Mouse (Mus musculus) kidney, postnatal 0 days (tissue): Measurements from ENCODE around the gene Pik3r3. TPM values are rescaled to one million over a fixed set of nuclear protein-coding genes. Genes with fewer than 3 reads are reported as not detected.

Experiments
- ATAC-seq: fragments of 200-750 bp; cut with Nextera tagmentation; replicated peaks from 2 replicates; pipeline ENCODE4 v1.8.0; 2017; ENCODE audit warnings: low read depth, moderate number of reproducible peaks, moderate TSS enrichment, moderate library complexity; ENCODE audit not compliant: low FRiP score
- DNase-seq: peaks from one replicate; pipeline ENCODE4 v3.0.0-alpha.2; 2016; ENCODE audit warnings: low spot score
- H3K27ac ChIP-seq: fragments of 300-500 bp; sonication (generic); 2 replicates; pipeline ENCODE4 v1.5.1; 2014; ENCODE audit warnings: mild to moderate bottlenecking
- H3K27me3 ChIP-seq: fragments of 300-500 bp; sonication (generic); 2 replicates; pipeline ENCODE4 v1.6.1; 2014; ENCODE audit warnings: low read length, mixed read lengths; ENCODE audit not compliant: insufficient read depth
- H3K36me3 ChIP-seq: fragments of 300-500 bp; sonication (generic); 2 replicates; pipeline ENCODE4 v1.6.1; 2014; ENCODE audit warnings: low read length, mixed read lengths; ENCODE audit not compliant: insufficient read depth
- H3K4me1 ChIP-seq: fragments of 300-500 bp; sonication (generic); replicated peaks from 2 replicates; pipeline ENCODE4 v1.6.1; 2014; ENCODE audit warnings: antibody characterized with exemption, low read length, mixed read lengths; ENCODE audit not compliant: insufficient read depth
- H3K4me2 ChIP-seq: fragments of 300-500 bp; sonication (generic); 2 replicates; pipeline ENCODE4 v1.6.1; 2014; ENCODE audit warnings: mild to moderate bottlenecking, low read length, moderate library complexity, mixed read lengths
- H3K4me3 ChIP-seq: fragments of 300-500 bp; sonication (generic); replicated peaks from 2 replicates; pipeline ENCODE4 v1.5.1; 2014; ENCODE audit warnings: low read depth, low read length
- H3K9ac ChIP-seq: fragments of 300-500 bp; sonication (generic); 2 replicates; pipeline ENCODE4 v1.6.1; 2014; ENCODE audit warnings: low read depth, low read length
- H3K9me3 ChIP-seq: fragments of 300-500 bp; sonication (generic); replicated peaks from 2 replicates; pipeline ENCODE4 v1.6.1; 2016; ENCODE audit warnings: low read length, inconsistent platforms, mixed read lengths
- CTCF ChIP-seq: IDR thresholded peaks from 2 replicates; pipeline ENCODE4 v1.5.1; 2016; ENCODE audit warnings: antibody characterized with exemption, low read depth, mild to moderate bottlenecking, moderate library complexity
- WGBS: fragments of 180-500 bp; shearing (Covaris S2); extraction: QIAGEN DNeasy Blood & Tissue Kit; methylation state at CpG from one replicate; pipeline ENCODE4 v1.1.7; 2014; 5-methylcytosine and 5-hydroxymethylcytosine counted together
- polyA plus RNA-seq: library from polyadenylated mRNA; unstranded; fragments of >200 nt; fragmentation: Nextera tagmentation; extraction: Ambion mirVana; gene quantifications from 2 replicates; pipeline ENCODE4 v1.2.1, GENCODE M21; 2015

Pik3r3 gene
- polyA plus RNA-seq = 13.9 and 18.6 TPM in 2 replicates

GRCm38 (mm10) chr4:116221140-116221851, at the start of gene Pik3r3:
Pik3r3 (plus strand) TSS chr4:116221618.
- Histone ChIP-seq H3K36me3 (no peaks in the 10 kb centered on the region), H3K27ac (peak within 1 kb of the TSS; percentile 98), H3K9me3 (no peaks in the 10 kb centered on the region), H3K27me3 (no peaks in the 10 kb centered on the region), H3K9ac (peak within 1 kb of the TSS; percentile 84), H3K4me2 (peak within 1 kb of the TSS; percentile 72), H3K4me1 (peaks cover 7% of the 10 kb centered on the region; the same call in 1 of the 2 replicates), H3K4me3 (peak within 1 kb of the TSS; percentile 73)
- peak; percentile 100 for ATAC-seq
- WGBS = 0% methylated on average over 50 of the region's 53 CpGs
- no peak for TF ChIP-seq CTCF
- DNase-seq = peak; percentile 100

GRCm38 (mm10) chr4:116173072-116173471, 48.3 kb upstream of the Pik3r3 start, which contains the start of the genes 1700042G07Rik and Gm49337:
1700042G07Rik (plus strand) TSS chr4:116173372.
Gm49337 (plus strand) TSS chr4:116173384.
- WGBS = 92% methylated on average over 6 of the region's 6 CpGs

GRCm38 (mm10) chr4:116173752-116174151, 47.7 kb upstream of the Pik3r3 start:
- no peak for ATAC-seq
- Histone ChIP-seq H3K9me3 (no peaks in the 10 kb centered on the region), H3K27ac (0 out of 2 replicates have a peak overlapping the region, but pooled peaks have one; percentile 62), H3K36me3 (no peaks in the 10 kb centered on the region), H3K4me3 (no peak overlapping the region), H3K4me1 (peaks cover 35% of the 10 kb centered on the region), H3K27me3 (no peaks in the 10 kb centered on the region), H3K9ac (no peak overlapping the region), H3K4me2 (no peak overlapping the region)
- TF ChIP-seq CTCF = no peak
- WGBS = 87% methylated on average over 4 of the region's 4 CpGs
- no peak for DNase-seq

More at GRCm38 (mm10) chr4:116173072-116173471, 48.3 kb upstream of the Pik3r3 start, which contains the start of the genes 1700042G07Rik and Gm49337:
- Histone ChIP-seq H3K27me3 (no peaks in the 10 kb centered on the region), H3K9me3 (no peaks in the 10 kb centered on the region), H3K9ac (no peak within 1 kb of the TSS), H3K4me2 (no peak within 1 kb of the TSS), H3K27ac (peak within 1 kb of the TSS; percentile 62; the same call in 1 of the 2 replicates), H3K36me3 (no peaks in the 10 kb centered on the region), H3K4me3 (no peak within 1 kb of the TSS), H3K4me1 (peaks cover 35% of the 10 kb centered on the region)
- ATAC-seq = no peak
- TF ChIP-seq CTCF = no peak
- no peak for DNase-seq

- 43% methylated on average over 6 of the region's 6 CpGs for WGBS
- DNase-seq (peak; percentile 50), ATAC-seq (peak; percentile 17; the same call in 1 of the 2 replicates)
- H3K4me1 ChIP-seq = peaks cover 35% of the 10 kb centered on the region
- no peak overlapping the region for H3K9ac ChIP-seq
- H3K36me3 ChIP-seq = no peaks in the 10 kb centered on the region
- TF ChIP-seq CTCF = no peak
- H3K4me3 ChIP-seq = no peak overlapping the region
- H3K27me3 ChIP-seq = no peaks in the 10 kb centered on the region
- no peak overlapping the region for H3K4me2 ChIP-seq
- no peaks in the 10 kb centered on the region for H3K9me3 ChIP-seq
- peak overlapping the region; percentile 90 for H3K27ac ChIP-seq
These were observed 46.8 kb upstream of the Pik3r3 start for GRCm38 (mm10) chr4:116174466-116175116.

- H3K9ac ChIP-seq = no peak overlapping the region
- H3K27me3 ChIP-seq = no peaks in the 10 kb centered on the region
- peaks cover 35% of the 10 kb centered on the region for H3K4me1 ChIP-seq
- ATAC-seq (no peak), DNase-seq (no peak)
- H3K4me2 ChIP-seq = no peak overlapping the region
- H3K4me3 ChIP-seq = no peak overlapping the region
- H3K27ac ChIP-seq = peak overlapping the region; percentile 90
- no peaks in the 10 kb centered on the region for H3K9me3 ChIP-seq
- no peak for TF ChIP-seq CTCF
- H3K36me3 ChIP-seq = no peaks in the 10 kb centered on the region
These were observed 46.3 kb upstream of the Pik3r3 start for GRCm38 (mm10) chr4:116175136-116175535.
